Mouse (Mus musculus) spleen, adult 12 weeks (tissue): ENCODE measurements around the gene Gria1.

Source experiments
- DNase-seq: peaks from one replicate; pipeline ENCODE4 v3.0.0; 2022; ENCODE audit warnings: low spot score

Gria1 gene

GRCm38 (mm10) chr11:57298665-57299064 is 287.5 kb downstream of the Gria1 start:
- DNase-seq, result no peak

GRCm38 (mm10) chr11:57303602-57304001 is 292.4 kb downstream of the Gria1 start:
- DNase-seq, result no peak

GRCm38 (mm10) chr11:57306116-57306515 is 294.9 kb downstream of the Gria1 start:
- no peak for DNase-seq

- DNase-seq, result no peak
These were observed 295.7 kb downstream of the Gria1 start for GRCm38 (mm10) chr11:57306892-57307291.

- DNase-seq, result no peak
These were observed 305.9 kb downstream of the Gria1 start for GRCm38 (mm10) chr11:57317063-57317462.

GRCm38 (mm10) chr11:57317478-57317877 is 306.3 kb downstream of the Gria1 start:
- DNase-seq, result no peak

GRCm38 (mm10) chr11:57319374-57319773 is 308.2 kb downstream of the Gria1 start:
- DNase-seq, result no peak

GRCm38 (mm10) chr11:57324099-57324498 is 312.9 kb downstream of the Gria1 start:
- no peak for DNase-seq
